Mouse (Mus musculus): ENCODE results near the gene Sacm1l. TPM values are rescaled to one million over a fixed set of nuclear protein-coding genes. Genes with fewer than 3 reads are reported as not detected.

Sacm1l gene
- 50.0 TPM for polyA plus RNA-seq (2014; fragmentation: Illumina TruSeq; extraction: RNeasy Lipid Tissue Mini Kit (QIAGEN cat#74804); ENCODE audit: low read depth, low replicate concordance)

GRCm38 (mm10) chr9:123529392-123530157 lies at the start of gene Sacm1l:
Gene Sacm1l (plus strand): TSS chr9:123529759.

GRCm38 (mm10) chr9:123632281-123632680 lies 102.7 kb downstream of the Sacm1l start, which contains the start of gene Slc6a20b:
Gene Slc6a20b (minus strand): TSS chr9:123632565.

Other genes with a start within 250 kb of the Sacm1l start
- gene Lars2, start 162.8 kb upstream of the Sacm1l start, polyA plus RNA-seq (2014; fragmentation: Illumina TruSeq; extraction: RNeasy Lipid Tissue Mini Kit (QIAGEN cat#74804); ENCODE audit: low read depth, low replicate concordance): 34.3 TPM
- gene Limd1, start 51.1 kb upstream of the Sacm1l start, polyA plus RNA-seq (2014; fragmentation: Illumina TruSeq; extraction: RNeasy Lipid Tissue Mini Kit (QIAGEN cat#74804); ENCODE audit: low read depth, low replicate concordance): 27.9 TPM
- gene Slc6a20b, start 102.8 kb downstream of the Sacm1l start, polyA plus RNA-seq (2014; fragmentation: Illumina TruSeq; extraction: RNeasy Lipid Tissue Mini Kit (QIAGEN cat#74804); ENCODE audit: low read depth, low replicate concordance): 0.42 TPM
- 0.15 TPM for gene Ccr9, start 148.7 kb downstream of the Sacm1l start, polyA plus RNA-seq (2014; fragmentation: Illumina TruSeq; extraction: RNeasy Lipid Tissue Mini Kit (QIAGEN cat#74804); ENCODE audit: low read depth, low replicate concordance)
- gene Slc6a20a, start 149.1 kb downstream of the Sacm1l start, polyA plus RNA-seq (2014; fragmentation: Illumina TruSeq; extraction: RNeasy Lipid Tissue Mini Kit (QIAGEN cat#74804); ENCODE audit: low read depth, low replicate concordance): 2.1 TPM
- 39.8 TPM for gene Lztfl1, start 187.9 kb downstream of the Sacm1l start, polyA plus RNA-seq (2014; fragmentation: Illumina TruSeq; extraction: RNeasy Lipid Tissue Mini Kit (QIAGEN cat#74804); ENCODE audit: low read depth, low replicate concordance)